Mouse (Mus musculus): ENCODE data around the gene Efnb3. TPM values are rescaled to one million over a fixed set of nuclear protein-coding genes. Genes with fewer than 3 reads are reported as not detected.

The Efnb3 gene
- polyA plus RNA-seq, 1 experiment from 2014 or later: 31.5 TPM

- 63% methylated on average over 9 of the region's 9 CpGs for WGBS
- Histone ChIP-seq H3K4me1 (peaks cover 25% of the 10 kb centered on the region), H3K9me3 (replicated peaks) (no peaks in the 10 kb centered on the region), H3K27me3 (no peaks in the 10 kb centered on the region), H3K4me3 (replicated peaks) (peak overlapping the region; percentile 87), H3K9ac (peak overlapping the region; percentile 9; the same call in 1 of the 2 replicates), H3K4me2 (replicated peaks) (peak overlapping the region; percentile 78), H3K27ac (replicated peaks) (peak overlapping the region; percentile 96; the same call in 1 of the 2 replicates), H3K36me3 (peaks cover 5% of the 10 kb centered on the region)
- no peak for ATAC-seq (ENCODE audit: insufficient number of reproducible peaks, low FRiP score, low TSS enrichment, low read depth)
Observed at GRCm38 (mm10) chr11:69582230-69582805, 22.3 kb upstream of the Efnb3 start.

GRCm38 (mm10) chr11:69581814-69582213 is 21.8 kb upstream of the Efnb3 start:
- Histone ChIP-seq H3K9ac (peak overlapping the region; percentile 71; the same call in 1 of the 2 replicates), H3K27me3 (no peaks in the 10 kb centered on the region), H3K27ac (replicated peaks) (peak overlapping the region; percentile 96), H3K4me1 (peaks cover 30% of the 10 kb centered on the region), H3K4me2 (replicated peaks) (peak overlapping the region; percentile 78), H3K36me3 (peaks cover 6% of the 10 kb centered on the region; the same call in 1 of the 2 replicates), H3K9me3 (replicated peaks) (no peaks in the 10 kb centered on the region), H3K4me3 (replicated peaks) (peak overlapping the region; percentile 87)
- ATAC-seq (ENCODE audit: insufficient number of reproducible peaks, low FRiP score, low TSS enrichment, low read depth): no peak
- under 1% methylated on average over 8 of the region's 8 CpGs for WGBS

- Histone ChIP-seq H3K27me3 (no peaks in the 10 kb centered on the region), H3K27ac (replicated peaks) (peak overlapping the region; percentile 96)
- peak; percentile 84 for ATAC-seq (ENCODE audit: insufficient number of reproducible peaks, low FRiP score, low TSS enrichment, low read depth)
Observed at GRCm38 (mm10) chr11:69581147-69581688, 21.2 kb upstream of the Efnb3 start.

DNA sequence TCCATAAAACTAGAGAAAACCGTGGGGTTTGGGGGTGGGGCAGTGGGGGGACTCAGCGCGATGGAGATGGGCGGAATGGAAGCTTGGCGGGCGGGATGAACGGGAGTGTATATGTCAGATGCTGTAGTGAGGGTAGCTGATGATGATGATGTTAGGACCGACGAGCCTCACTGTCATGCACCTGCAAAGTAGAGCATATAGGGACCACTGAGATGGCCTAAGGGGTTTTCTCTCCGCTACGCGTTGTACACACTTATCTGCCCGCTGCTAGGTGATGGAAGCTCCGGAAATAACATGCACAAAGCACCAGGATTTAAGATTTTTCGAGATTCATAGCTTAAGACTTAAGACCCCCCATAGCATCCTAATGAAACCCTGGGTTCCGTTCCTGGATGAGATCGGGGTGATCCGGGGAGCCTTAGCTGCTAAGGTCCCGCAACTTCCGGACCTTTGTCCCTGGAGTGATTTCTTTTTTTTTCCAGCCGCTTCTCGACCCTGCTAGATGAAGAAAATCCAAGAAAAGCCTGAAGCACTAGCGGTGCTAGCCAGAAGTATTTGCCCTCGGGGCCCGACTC is 20.7 kb upstream of the Efnb3 start:
- Histone ChIP-seq H3K27me3 (no peaks in the 10 kb centered on the region), H3K4me3 (replicated peaks) (peak overlapping the region; percentile 87), H3K4me1 (peaks cover 35% of the 10 kb centered on the region), H3K9ac (peak overlapping the region; percentile 71), H3K27ac (replicated peaks) (peak overlapping the region; percentile 96), H3K36me3 (peaks cover 7% of the 10 kb centered on the region; the same call in 1 of the 2 replicates), H3K4me2 (replicated peaks) (peak overlapping the region; percentile 78), H3K9me3 (replicated peaks) (no peaks in the 10 kb centered on the region)
- no peak for ATAC-seq (ENCODE audit: insufficient number of reproducible peaks, low FRiP score, low TSS enrichment, low read depth)
- under 1% methylated on average over 25 of the region's 25 CpGs for WGBS

More at GRCm38 (mm10) chr11:69581147-69581688, 21.2 kb upstream of the Efnb3 start:
- peak overlapping the region; percentile 78 for H3K4me2 ChIP-seq (replicated peaks)
- no peaks in the 10 kb centered on the region for H3K9me3 ChIP-seq (replicated peaks)
- H3K4me3 ChIP-seq (replicated peaks): peak overlapping the region; percentile 87
- under 1% methylated on average over 36 of the region's 36 CpGs for WGBS
- H3K9ac ChIP-seq: peak overlapping the region; percentile 71
- peaks cover 7% of the 10 kb centered on the region; the same call in 1 of the 2 replicates for H3K36me3 ChIP-seq
- peaks cover 33% of the 10 kb centered on the region for H3K4me1 ChIP-seq

- H3K27me3 ChIP-seq: no peaks in the 10 kb centered on the region
- H3K9me3 ChIP-seq (replicated peaks): no peaks in the 10 kb centered on the region
- peak; percentile 68 for ATAC-seq (ENCODE audit: insufficient number of reproducible peaks, low FRiP score, low TSS enrichment, low read depth)
- H3K4me2 ChIP-seq (replicated peaks): peak within 1 kb of the TSS; percentile 78
- peak within 1 kb of the TSS; percentile 87 for H3K4me3 ChIP-seq (replicated peaks)
- H3K9ac ChIP-seq: peak within 1 kb of the TSS; percentile 85
- WGBS: under 1% methylated on average over 13 of the region's 13 CpGs
- peaks cover 7% of the 10 kb centered on the region; the same call in 1 of the 2 replicates for H3K36me3 ChIP-seq
- peaks cover 35% of the 10 kb centered on the region for H3K4me1 ChIP-seq
- peak within 1 kb of the TSS; percentile 96 for H3K27ac ChIP-seq (replicated peaks)
Observed at GRCm38 (mm10) chr11:69580091-69580514, 20.1 kb upstream of the Efnb3 start, which contains the start of the genes Wrap53 and Trp53. Gene Wrap53 (minus strand): TSS chr11:69580255. Gene Trp53 (plus strand): TSS chr11:69580359.

GRCm38 (mm10) chr11:69579128-69580017 is 19.4 kb upstream of the Efnb3 start:
- Histone ChIP-seq H3K4me2 (replicated peaks) (peak overlapping the region; percentile 78), H3K9me3 (replicated peaks) (no peaks in the 10 kb centered on the region), H3K9ac (peak overlapping the region; percentile 85), H3K36me3 (peaks cover 13% of the 10 kb centered on the region; the same call in 1 of the 2 replicates), H3K4me3 (replicated peaks) (peak overlapping the region; percentile 87), H3K27me3 (no peaks in the 10 kb centered on the region), H3K27ac (replicated peaks) (peak overlapping the region; percentile 96), H3K4me1 (peaks cover 35% of the 10 kb centered on the region)
- peak; percentile 90 for ATAC-seq (ENCODE audit: insufficient number of reproducible peaks, low FRiP score, low TSS enrichment, low read depth)
- 1% methylated on average over 39 of the region's 39 CpGs for WGBS

DNA sequence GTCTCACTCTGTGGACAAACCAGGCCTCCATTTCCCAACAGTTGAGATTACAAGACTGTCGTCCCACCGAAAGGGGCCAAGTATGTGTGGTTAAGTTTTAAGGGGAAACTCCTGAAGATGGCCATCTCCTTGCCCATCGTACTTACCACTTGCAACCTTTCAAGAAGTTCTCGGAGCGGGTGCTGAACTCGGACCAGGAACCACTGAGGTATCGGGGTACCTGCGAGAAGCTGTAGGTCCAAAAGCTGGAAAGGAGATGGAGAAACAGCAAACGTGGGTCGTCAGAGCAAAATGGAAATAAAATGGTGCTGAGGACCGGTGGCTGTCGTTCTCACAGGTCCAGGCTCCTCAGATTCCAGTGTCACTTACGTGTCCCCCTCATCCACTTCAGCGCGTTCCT is 18.3 kb upstream of the Efnb3 start:
- H3K27ac ChIP-seq (replicated peaks): peak overlapping the region; percentile 82; the same call in 1 of the 2 replicates

GRCm38 (mm10) chr11:69576307-69576706 is 16.3 kb upstream of the Efnb3 start:
- Histone ChIP-seq H3K9me3 (replicated peaks) (no peaks in the 10 kb centered on the region), H3K27ac (replicated peaks) (no peak overlapping the region), H3K4me3 (replicated peaks) (no peak overlapping the region), H3K4me1 (peaks cover 26% of the 10 kb centered on the region), H3K4me2 (replicated peaks) (no peak overlapping the region), H3K36me3 (peaks cover 37% of the 10 kb centered on the region), H3K9ac (no peak overlapping the region), H3K27me3 (no peaks in the 10 kb centered on the region)
- ATAC-seq (ENCODE audit: insufficient number of reproducible peaks, low FRiP score, low TSS enrichment, low read depth): no peak
- 51% methylated on average over 5 of the region's 5 CpGs for WGBS

More for the DNA sequence above, 18.3 kb upstream of the Efnb3 start:
- H3K9me3 ChIP-seq (replicated peaks): no peaks in the 10 kb centered on the region
- peak overlapping the region; percentile 85 for H3K9ac ChIP-seq
- no peak for ATAC-seq (ENCODE audit: insufficient number of reproducible peaks, low FRiP score, low TSS enrichment, low read depth)
- H3K4me1 ChIP-seq: peaks cover 35% of the 10 kb centered on the region
- H3K36me3 ChIP-seq: peaks cover 19% of the 10 kb centered on the region; the same call in 1 of the 2 replicates
- H3K4me2 ChIP-seq (replicated peaks): peak overlapping the region; percentile 78
- 10% methylated on average over 15 of the region's 15 CpGs for WGBS
- H3K4me3 ChIP-seq (replicated peaks): peak overlapping the region; percentile 87
- no peaks in the 10 kb centered on the region for H3K27me3 ChIP-seq

- ATAC-seq (ENCODE audit: insufficient number of reproducible peaks, low FRiP score, low TSS enrichment, low read depth): no peak
- Histone ChIP-seq H3K9ac (no peak overlapping the region), H3K4me1 (peaks cover 26% of the 10 kb centered on the region), H3K27ac (replicated peaks) (no peak overlapping the region), H3K4me3 (replicated peaks) (no peak overlapping the region), H3K4me2 (replicated peaks) (no peak overlapping the region), H3K27me3 (no peaks in the 10 kb centered on the region), H3K36me3 (peaks cover 48% of the 10 kb centered on the region), H3K9me3 (replicated peaks) (no peaks in the 10 kb centered on the region)
- 50% methylated on average over 3 of the region's 3 CpGs for WGBS
Observed at GRCm38 (mm10) chr11:69575220-69575619, 15.2 kb upstream of the Efnb3 start.

DNA sequence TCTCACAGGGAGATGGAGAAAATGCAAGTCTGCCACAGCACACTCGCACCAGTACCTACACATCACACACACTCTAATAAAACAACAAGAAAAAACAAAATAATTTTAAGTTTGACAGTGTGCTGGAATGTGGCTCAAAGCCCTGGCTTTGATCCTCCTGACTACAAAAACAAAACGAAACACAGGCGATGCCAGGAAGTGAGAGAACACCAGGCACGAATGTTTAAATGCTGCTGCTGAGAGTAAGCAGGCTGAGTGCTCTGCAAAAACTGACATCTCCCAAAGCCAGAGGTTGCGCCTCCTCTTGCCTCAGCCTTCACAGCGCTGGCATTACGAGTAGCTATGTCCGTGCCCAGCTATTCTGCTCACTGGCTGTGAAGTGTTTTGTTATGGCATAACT is 5.1 kb upstream of the Efnb3 start:
- Histone ChIP-seq H3K36me3 (peaks cover 62% of the 10 kb centered on the region), H3K4me1 (peaks cover 17% of the 10 kb centered on the region), H3K4me3 (replicated peaks) (no peak overlapping the region), H3K27ac (replicated peaks) (no peak overlapping the region), H3K9ac (no peak overlapping the region), H3K9me3 (replicated peaks) (no peaks in the 10 kb centered on the region), H3K27me3 (no peaks in the 10 kb centered on the region), H3K4me2 (replicated peaks) (no peak overlapping the region)
- 69% methylated on average over 8 of the region's 8 CpGs for WGBS
- ATAC-seq (ENCODE audit: insufficient number of reproducible peaks, low FRiP score, low TSS enrichment, low read depth): no peak

Data from embryonic facial prominence, embryonic 15.5 days (tissue).